In the genomic region with DNA sequence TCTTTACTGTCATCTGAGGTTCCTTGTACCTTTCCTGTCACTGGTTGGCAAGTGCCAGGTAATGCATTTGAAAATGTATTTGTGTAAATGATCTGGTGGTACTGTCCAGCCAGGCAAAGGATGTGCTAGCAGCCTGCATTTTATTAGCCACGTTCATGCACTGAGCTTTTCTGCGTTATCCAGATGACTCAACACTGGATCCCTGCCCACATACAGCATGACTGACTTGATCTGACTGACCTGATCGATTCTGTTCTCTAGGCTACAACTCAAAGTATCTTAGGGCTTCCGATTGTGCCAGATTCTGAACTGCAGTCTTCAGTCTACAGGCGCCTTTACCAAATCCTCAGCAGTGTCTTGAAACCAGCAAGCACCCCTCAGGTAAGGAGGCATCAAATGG, we compare ENCODE assay signal across 34 mouse cellular contexts.
"Had no signal": no experiment of that assay in that cellular context is flagged by ENCODE, and none has a peak within 500 bp of the region (broad histone marks: within the 10 kb centered on the region; RNA-seq: fewer than 3 reads in every experiment).

No protein-coding gene starts in this region.

- H3K4me1 ChIP-seq: heart, embryonic 12.5 days; heart, embryonic 13.5 days; heart, embryonic 15.5 days; hindbrain, embryonic 10.5 days; hindbrain, embryonic 12.5 days; hindbrain, embryonic 13.5 days; hindbrain, embryonic 15.5 days; intestine, embryonic 15.5 days; kidney, embryonic 15.5 days had no signal

- H3K9ac ChIP-seq: heart, embryonic 12.5 days; heart, embryonic 13.5 days; heart, embryonic 15.5 days; hindbrain, embryonic 12.5 days; hindbrain, embryonic 13.5 days; hindbrain, embryonic 14.5 days; hindbrain, embryonic 15.5 days; intestine, embryonic 15.5 days; kidney, embryonic 15.5 days had no signal

- H3K4me2 ChIP-seq: heart, embryonic 11.5 days; heart, embryonic 12.5 days; heart, embryonic 13.5 days; heart, embryonic 15.5 days; hindbrain, embryonic 12.5 days; hindbrain, embryonic 13.5 days; hindbrain, embryonic 14.5 days; hindbrain, embryonic 15.5 days; intestine, embryonic 15.5 days; kidney, embryonic 15.5 days had no signal

- ATAC-seq: hindbrain, embryonic 16.5 days; hindbrain, postnatal 0 days; inflammation-experienced regulatory T-cells, adult 6 months; intestine, embryonic 15.5 days; intestine, embryonic 16.5 days; intestine, postnatal 0 days had no signal

- DNase-seq: heart, postnatal 10 days; heart, postnatal 14 days; heart, postnatal 36 days; kidney, adult 11 months; kidney, adult 18-20 months; kidney, adult 2 months; kidney, adult 8-10 months; kidney, adult 9 months; kidney, postnatal 10 days; kidney, postnatal 14 days; kidney, postnatal 25 days; kidney, postnatal 36 days; kidney, postnatal 4 days; layer of hippocampus, adult 9-11 months; layer of hippocampus, postnatal 36 days had no signal

- H3K27me3 ChIP-seq: heart, embryonic 12.5 days; heart, embryonic 13.5 days; heart, embryonic 15.5 days; hindbrain, embryonic 12.5 days; hindbrain, embryonic 13.5 days; hindbrain, embryonic 15.5 days; intestine, embryonic 15.5 days; kidney, embryonic 15.5 days had no signal

- H3K36me3 ChIP-seq: heart, embryonic 12.5 days; heart, embryonic 13.5 days; heart, embryonic 15.5 days; hindbrain, embryonic 10.5 days; hindbrain, embryonic 12.5 days; hindbrain, embryonic 13.5 days; hindbrain, embryonic 15.5 days; intestine, embryonic 15.5 days; kidney, embryonic 15.5 days had no signal

- H3K4me3 ChIP-seq: heart, embryonic 12.5 days; heart, embryonic 13.5 days; heart, embryonic 15.5 days; hindbrain, embryonic 10.5 days; hindbrain, embryonic 12.5 days; hindbrain, embryonic 13.5 days; hindbrain, embryonic 15.5 days; intestine, embryonic 15.5 days; kidney, embryonic 15.5 days; layer of hippocampus, adult 2 months; left cerebral cortex, adult 2 months had no signal

- H3K9me3 ChIP-seq: heart, embryonic 12.5 days; heart, embryonic 13.5 days; heart, embryonic 15.5 days; hindbrain, embryonic 10.5 days; hindbrain, embryonic 12.5 days; hindbrain, embryonic 13.5 days; hindbrain, embryonic 15.5 days; intestine, embryonic 15.5 days; kidney, embryonic 15.5 days had no signal

- H3K27ac ChIP-seq: heart, embryonic 13.5 days; heart, embryonic 15.5 days; hindbrain, embryonic 10.5 days; hindbrain, embryonic 12.5 days; hindbrain, embryonic 13.5 days; hindbrain, embryonic 14.5 days; hindbrain, embryonic 15.5 days; hindbrain, postnatal 0 days; intestine, embryonic 15.5 days; kidney, embryonic 15.5 days; kidney, postnatal 0 days; layer of hippocampus, adult 2 months; left cerebral cortex, adult 2 months had no signal
